ENCODE assay signal across 8 mouse cellular contexts in genomic region chr10:12921551-12922040, GRCm38 (mm10). TPM values are rescaled to one million over a fixed set of nuclear protein-coding genes. Genes with fewer than 3 reads are reported as not detected.
DNase-seq lines count a peak whose midpoint lies in the region; ATAC-seq and TF ChIP-seq lines count a peak whose summit lies in the region.

No protein-coding gene starts in this region.

- peak overlapping the region; percentile 79 for H3K4me3 ChIP-seq in G1E (ENCODE audit: low read depth, low read length)
- H3K4me3 ChIP-seq in embryonic facial prominence, embryonic 11.5 days (ENCODE audit: low read depth, low read length): no peak overlapping the region

- H3K4me1 ChIP-seq in G1E (ENCODE audit: insufficient read depth, low read depth, low read length): peaks cover 25% of the 10 kb centered on the region
- H3K4me1 ChIP-seq in embryonic facial prominence, embryonic 11.5 days (ENCODE audit: control insufficient read depth, insufficient read depth, low read length): no peaks in the 10 kb centered on the region

- ATAC-seq in G1E (ENCODE audit: extremely low read depth, insufficient number of reproducible peaks, low FRiP score, poor library complexity, severe bottlenecking): no peak
- no peak for ATAC-seq in embryonic facial prominence, embryonic 11.5 days (replicated peaks; ENCODE audit: insufficient number of reproducible peaks, low FRiP score, low TSS enrichment, low read depth)
- peak; percentile 51 for ATAC-seq in inflammation-experienced regulatory T-cells, adult 6 months
- ATAC-seq in megakaryocyte progenitor cell, adult 5-6 weeks (replicated peaks; ENCODE audit: poor library complexity): peak; percentile 12

- no peak for TF ChIP-seq CTCF in G1E (IDR thresholded peaks at IDR 0.05; ENCODE audit: low read depth, low read length)

- peaks cover 5% of the 10 kb centered on the region for H3K36me3 ChIP-seq in G1E (replicated peaks)
- no peaks in the 10 kb centered on the region for H3K36me3 ChIP-seq in embryonic facial prominence, embryonic 11.5 days (replicated peaks; ENCODE audit: control insufficient read depth, insufficient read depth, low read depth, low read length)

- no peak overlapping the region for H3K4me2 ChIP-seq in embryonic facial prominence, embryonic 11.5 days (ENCODE audit: low read depth, low read length)

- peak; percentile 20 for DNase-seq in cerebellum, adult 11-12 months
- no peak for DNase-seq in cerebellum, adult 11 months
- peak; percentile 22 for DNase-seq in G1E (ENCODE audit: low spot score)
- DNase-seq in embryonic facial prominence, embryonic 11.5 days (ENCODE audit: low spot score): peak; percentile 24
- DNase-seq in thymus, postnatal 14 days: peak; percentile 53
- DNase-seq in urinary bladder, postnatal 10 days (ENCODE audit: low spot score): no peak

- no peak overlapping the region for H3K27ac ChIP-seq in embryonic facial prominence, embryonic 11.5 days (replicated peaks; ENCODE audit: low read depth, low read length)

- no peaks in the 10 kb centered on the region for H3K9me3 ChIP-seq in G1E (replicated peaks)
- H3K9me3 ChIP-seq in embryonic facial prominence, embryonic 11.5 days (replicated peaks; ENCODE audit: control insufficient read depth, low read length): no peaks in the 10 kb centered on the region

- 45% methylated on average over 11 of the region's 11 CpGs for WGBS in embryonic facial prominence, embryonic 11.5 days

- no peak overlapping the region for H3K9ac ChIP-seq in embryonic facial prominence, embryonic 11.5 days (replicated peaks; ENCODE audit: low read length)

- no peaks in the 10 kb centered on the region for H3K27me3 ChIP-seq in G1E (ENCODE audit: insufficient read depth, low read length)
- H3K27me3 ChIP-seq in embryonic facial prominence, embryonic 11.5 days (ENCODE audit: control insufficient read depth, insufficient read depth, low read length): no peaks in the 10 kb centered on the region

RNA-seq across cellular contexts. Expression of gene Stx11, which starts 42.5 kb away (rescaled TPM):
- total RNA-seq in G1E (2014; fragmentation: Nextera tagmentation): 34.3 and 40.0 TPM in 2 replicates
- total RNA-seq in G1E (2017): 25.4 and 28.4 TPM in 2 replicates
- polyA plus RNA-seq in G1E (2012): 13.3 and 13.8 TPM in 2 replicates
- 1.9 and 2.3 TPM in 2 replicates for polyA plus RNA-seq in embryonic facial prominence, embryonic 11.5 days (2014; fragmentation: Nextera tagmentation; extraction: Ambion mirVana)
- polyA plus RNA-seq in inflammation-experienced regulatory T-cells, adult 6 months (2017; shearing (Covaris generic)): 10 to 100 TPM; 19.2 to 28.4 (median 20.6) TPM
- 5.1 and 7.6 TPM in 2 replicates for total RNA-seq in megakaryocyte progenitor cell, adult 5-6 weeks (2015)
- total RNA-seq in megakaryocyte progenitor cell, adult 5-6 weeks (2017): 5.7 and 6.8 TPM in 2 replicates

RNA-seq across cellular contexts. Expression of gene Utrn, which starts 52.4 kb away (rescaled TPM):
- total RNA-seq in G1E (2014; fragmentation: Nextera tagmentation): 115 and 132 TPM in 2 replicates
- total RNA-seq in G1E (2017): 64.6 and 71.5 TPM in 2 replicates
- polyA plus RNA-seq in G1E (2012): 6.1 and 9.4 TPM in 2 replicates
- 47.4 and 51.9 TPM in 2 replicates for polyA plus RNA-seq in embryonic facial prominence, embryonic 11.5 days (2014; fragmentation: Nextera tagmentation; extraction: Ambion mirVana)
- 100 to 1,000 TPM; 143 to 631 (median 388) TPM for polyA plus RNA-seq in inflammation-experienced regulatory T-cells, adult 6 months (2017; shearing (Covaris generic))
- 25.6 and 28.2 TPM in 2 replicates for total RNA-seq in megakaryocyte progenitor cell, adult 5-6 weeks (2015)
- total RNA-seq in megakaryocyte progenitor cell, adult 5-6 weeks (2017): 17.2 and 24.2 TPM in 2 replicates

Comparison
In these comparisons a context has a peak if more than half of its experiments do, and no peak if none do; other contexts are left out.
1. DNase-seq: peak in cerebellum, adult 11-12 months (single experiment), G1E (single experiment), embryonic facial prominence, embryonic 11.5 days (single experiment) and thymus, postnatal 14 days (single experiment); none in cerebellum, adult 11 months (single experiment) and urinary bladder, postnatal 10 days (single experiment).
2. ATAC-seq: peak in inflammation-experienced regulatory T-cells, adult 6 months (single experiment) and megakaryocyte progenitor cell, adult 5-6 weeks (single experiment); none in G1E (single experiment) and embryonic facial prominence, embryonic 11.5 days (single experiment).